Mouse (Mus musculus): Measurements from ENCODE around the gene Cdh4.

DNA sequence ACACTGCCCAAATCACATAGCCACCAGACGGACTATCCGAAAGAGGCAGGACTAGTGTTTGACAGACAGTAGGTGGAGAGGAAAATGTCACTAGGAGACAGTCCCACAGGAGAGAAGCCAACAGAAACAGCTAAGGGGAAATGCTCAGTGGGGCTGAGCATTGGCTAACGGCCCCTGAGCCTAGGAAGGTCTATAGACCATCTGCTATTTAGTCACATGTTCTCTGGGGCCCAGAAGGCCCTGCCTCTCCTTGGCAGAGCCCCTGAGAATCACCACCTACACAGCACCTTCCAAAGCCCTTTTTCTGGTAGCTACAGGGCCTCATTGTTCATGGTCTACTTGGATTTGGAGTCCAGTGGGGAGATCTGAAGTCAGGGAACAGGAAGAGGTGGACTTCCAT lies 271.9 kb downstream of the Cdh4 start:
- TF ChIP-seq CTCF (conservative IDR thresholded peaks at IDR 0.05; ENCODE audit: low read length): no peak
- TF ChIP-seq POU5F1 (IDR thresholded peaks at IDR 0.05; ENCODE audit: borderline replicate concordance, low read length): no peak
- TF ChIP-seq NANOG (IDR thresholded peaks at IDR 0.05; ENCODE audit: borderline replicate concordance, low read length): no peak

Data from E14TG2a.4 (cell line).